Mouse (Mus musculus): ENCODE results near the gene Yy1.
A peak's percentile ranks its signal among the peaks of the same experiment; 100 is the strongest.

The Yy1 gene

GRCm38 (mm10) chr12:108780108-108780877 is 12.5 kb upstream of the Yy1 start:
- DNase-seq, result peak; percentile 79

GRCm38 (mm10) chr12:108785161-108785560 is 7.6 kb upstream of the Yy1 start:
- DNase-seq, result no peak

- no peak for DNase-seq
These were observed 5.4 kb upstream of the Yy1 start for GRCm38 (mm10) chr12:108787329-108787728.

- DNase-seq, result peak; percentile 89
These were observed 624 bp upstream of the Yy1 start for GRCm38 (mm10) chr12:108792152-108792545.

- peak; percentile 33 for DNase-seq
These were observed 724 bp downstream of the Yy1 start for GRCm38 (mm10) chr12:108793453-108793941.

- DNase-seq, result peak; percentile 90
These were observed 1.4 kb downstream of the Yy1 start for GRCm38 (mm10) chr12:108794078-108794711.

GRCm38 (mm10) chr12:108794979-108795537 is 2.3 kb downstream of the Yy1 start:
- DNase-seq, result peak; percentile 41

- DNase-seq, result no peak
These were observed 8.8 kb downstream of the Yy1 start for GRCm38 (mm10) chr12:108801613-108802012.

GRCm38 (mm10) chr12:108804388-108804787 is 11.6 kb downstream of the Yy1 start:
- DNase-seq, result no peak

- DNase-seq, result no peak
These were observed 15.7 kb downstream of the Yy1 start for GRCm38 (mm10) chr12:108808465-108808864.

- DNase-seq, result no peak
These were observed 17.0 kb downstream of the Yy1 start for GRCm38 (mm10) chr12:108809771-108810170.

GRCm38 (mm10) chr12:108810309-108810708 is 17.5 kb downstream of the Yy1 start:
- no peak for DNase-seq

- DNase-seq, result no peak
These were observed 18.4 kb downstream of the Yy1 start for GRCm38 (mm10) chr12:108811133-108811532.

- DNase-seq, result no peak
These were observed 19.7 kb downstream of the Yy1 start for GRCm38 (mm10) chr12:108812463-108812862.

- no peak for DNase-seq
These were observed 21.7 kb downstream of the Yy1 start for GRCm38 (mm10) chr12:108814470-108814869.

- no peak for DNase-seq
These were observed 23.8 kb downstream of the Yy1 start for GRCm38 (mm10) chr12:108816569-108816968.

GRCm38 (mm10) chr12:108820461-108820860 is 27.7 kb downstream of the Yy1 start:
- DNase-seq, result no peak

- no peak for DNase-seq
These were observed 30.3 kb downstream of the Yy1 start for GRCm38 (mm10) chr12:108823036-108823435.

- no peak for DNase-seq
These were observed 31.6 kb downstream of the Yy1 start for GRCm38 (mm10) chr12:108824225-108824874.

- DNase-seq, result no peak
These were observed 32.9 kb downstream of the Yy1 start for GRCm38 (mm10) chr12:108825561-108826224.

- DNase-seq, result no peak
These were observed 33.6 kb downstream of the Yy1 start for GRCm38 (mm10) chr12:108826282-108826957.

- DNase-seq, result no peak
These were observed 34.3 kb downstream of the Yy1 start for GRCm38 (mm10) chr12:108826958-108827535.
